Mouse (Mus musculus) heart, adult 2 months (tissue): Measurements from ENCODE around the gene Nceh1. TPM values are rescaled to one million over a fixed set of nuclear protein-coding genes. Genes with fewer than 3 reads are reported as not detected.
"Not testable (repeated sequence)": the region's sequence is repeated elsewhere in the genome, so short reads cannot be mapped to it uniquely, and the experiment has no call there.

Experiments
- DNase-seq, 2 experiments: peaks; one replicate each; pipeline ENCODE4 v3.0.0; 2021
- H3K27ac ChIP-seq: fragments of 200-600 bp; 2 replicates; pipeline ENCODE4 v1.8.1; 2022
- H3K27me3 ChIP-seq: fragments of 200-500 bp; 2 replicates; pipeline ENCODE4 v1.6.1; 2012; ENCODE audit warnings: mild to moderate bottlenecking, low read length, inconsistent platforms, mixed read lengths; ENCODE audit not compliant: control insufficient read depth, insufficient read depth
- H3K36me3 ChIP-seq: fragments of 200-500 bp; 2 replicates; pipeline ENCODE4 v1.6.1; 2012; ENCODE audit warnings: low read length, inconsistent platforms; ENCODE audit not compliant: control insufficient read depth, insufficient read depth
- H3K4me1 ChIP-seq: fragments of 200-500 bp; 2 replicates; pipeline ENCODE4 v1.6.1; 2011; ENCODE audit warnings: low read length; ENCODE audit not compliant: control insufficient read depth, insufficient read depth
- H3K4me3 ChIP-seq: fragments of 200-600 bp; 2 replicates; pipeline ENCODE4 v1.8.1; 2022
- H3K79me2 ChIP-seq: fragments of 200-500 bp; replicated peaks from 2 replicates; pipeline ENCODE4 v1.6.1; 2012; ENCODE audit warnings: mild to moderate bottlenecking, inconsistent platforms, low read length, moderate library complexity, mixed read lengths; ENCODE audit not compliant: control insufficient read depth, insufficient read depth
- H3K9ac ChIP-seq: fragments of 200-500 bp; 2 replicates; pipeline ENCODE4 v1.6.1; 2012; ENCODE audit warnings: low read depth, mild to moderate bottlenecking, control low read depth, inconsistent platforms, low read length, mixed read lengths
- CTCF ChIP-seq: fragments of 200-600 bp; IDR thresholded peaks from 2 replicates; pipeline ENCODE4 v1.8.1; 2022; ENCODE audit warnings: antibody characterized with exemption, mild to moderate bottlenecking, moderate library complexity
- EP300 ChIP-seq: fragments of 200-500 bp; IDR thresholded peaks from 2 replicates; pipeline ENCODE4 v1.6.1; 2011; ENCODE audit warnings: low read depth, low read length, control low read depth; ENCODE audit not compliant: insufficient read depth
- POLR2A ChIP-seq: fragments of 200-500 bp; IDR thresholded peaks from 2 replicates; pipeline ENCODE4 v1.6.1; 2011; ENCODE audit warnings: mild to moderate bottlenecking, low read depth, low read length, control low read depth; ENCODE audit not compliant: insufficient read depth
- WGBS: fragments of 180-500 bp; shearing (Covaris S2); methylation state at CpG from one replicate; pipeline ENCODE4 v1.1.7; 2018; 5-methylcytosine and 5-hydroxymethylcytosine counted together
- intact Hi-C: fragments of 180-260 bp; cut with DNase I; formaldehyde crosslinking; loops from one replicate; pipeline ENCODE4 v1.15.1; 2025
- polyA plus RNA-seq: library from polyadenylated mRNA; depleted of rRNA; stranded (reverse); fragments of >200 nt; gene quantifications from 2 replicates; pipeline ENCODE4 v1.2.3, GENCODE M21; 2012
- total RNA-seq, 2 experiments: library from RNA; stranded (reverse); gene quantifications; 2 replicates each; pipeline ENCODE4 v1.2.3; 2021

The Nceh1 gene
- total and polyA plus RNA-seq, 3 experiments = 81.3 to 233 (median 201) TPM

GRCm38 (mm10) chr3:27269151-27269550, 86.4 kb downstream of the Nceh1 start:
- Histone ChIP-seq H3K36me3 (no peaks in the 10 kb centered on the region), H3K4me3 (no peak overlapping the region), H3K27ac (peak overlapping the region; percentile 51; the same call in 1 of the 2 replicates), H3K9ac (no peak overlapping the region), H3K79me2 (no peaks in the 10 kb centered on the region), H3K27me3 (no peaks in the 10 kb centered on the region), H3K4me1 (peaks cover 9% of the 10 kb centered on the region)
- no peak for TF ChIP-seq POLR2A
- TF ChIP-seq CTCF = no peak
- no peak for TF ChIP-seq EP300
- intact Hi-C loops = no loop called here
- DNase-seq = no peak
- WGBS = 39% methylated on average over 4 of the region's 4 CpGs

DNA sequence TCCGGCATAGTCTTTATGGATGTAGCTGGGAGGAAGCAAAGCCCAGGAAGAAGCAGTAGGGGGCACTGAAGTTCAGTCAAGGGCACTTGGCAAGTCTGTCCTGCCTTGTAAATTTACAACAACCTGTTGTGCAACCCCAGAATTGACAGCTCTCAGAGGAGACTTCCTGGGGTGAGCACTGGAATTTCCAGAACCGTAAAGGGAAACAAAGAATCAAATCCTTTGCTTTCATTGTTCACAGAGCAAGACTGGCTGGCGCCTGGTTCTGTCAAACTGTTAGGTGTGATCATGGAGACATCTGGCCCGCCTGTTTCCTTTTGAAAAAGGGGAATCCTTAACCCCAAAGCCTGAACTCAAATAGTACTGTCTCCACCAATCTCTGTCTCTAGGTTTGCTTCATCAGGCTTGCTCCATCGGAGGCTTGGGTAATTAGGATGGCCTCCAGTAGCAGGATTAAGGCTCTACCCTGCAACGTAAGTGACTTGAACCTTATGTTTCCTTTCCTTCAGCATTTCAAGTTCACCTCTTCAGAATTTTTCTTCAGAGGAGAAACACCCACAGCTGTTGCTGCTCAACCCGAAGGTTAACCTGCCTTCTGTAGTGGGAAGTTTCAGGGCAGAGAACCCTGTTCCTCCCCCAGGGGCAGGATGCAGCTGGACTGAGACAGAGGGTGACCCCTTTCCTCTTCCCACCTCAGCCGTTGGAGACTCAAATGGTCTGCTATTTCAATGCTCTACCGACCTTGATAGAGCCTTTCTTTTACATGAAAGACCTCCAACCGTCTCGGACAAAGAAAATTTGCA, 87.6 kb downstream of the Nceh1 start:
- Histone ChIP-seq H3K27ac (peak overlapping the region; percentile 80), H3K9ac (peak overlapping the region; percentile 45), H3K36me3 (no peaks in the 10 kb centered on the region), H3K79me2 (no peaks in the 10 kb centered on the region), H3K4me3 (peak overlapping the region; percentile 22), H3K4me1 (peaks cover 9% of the 10 kb centered on the region), H3K27me3 (no peaks in the 10 kb centered on the region)
- TF ChIP-seq POLR2A (peak; percentile 24; the same call in 1 of the 2 replicates), EP300 (peak; percentile 81; the same call in 1 of the 2 replicates), CTCF (peak; percentile 83)
- 27% methylated on average over 11 of the region's 11 CpGs for WGBS
- peak; percentile 55 to 73 for DNase-seq
- intact Hi-C loops = loop anchor here (1.0 to 2.0 kb wide), 3 partner anchors 50 to 75 kb away; no protein-coding TSS in a partner anchor

GRCm38 (mm10) chr3:27272926-27273745, 90.4 kb downstream of the Nceh1 start:
- WGBS = 39% methylated on average over 7 of the region's 7 CpGs
- intact Hi-C loops = no loop called here

DNA sequence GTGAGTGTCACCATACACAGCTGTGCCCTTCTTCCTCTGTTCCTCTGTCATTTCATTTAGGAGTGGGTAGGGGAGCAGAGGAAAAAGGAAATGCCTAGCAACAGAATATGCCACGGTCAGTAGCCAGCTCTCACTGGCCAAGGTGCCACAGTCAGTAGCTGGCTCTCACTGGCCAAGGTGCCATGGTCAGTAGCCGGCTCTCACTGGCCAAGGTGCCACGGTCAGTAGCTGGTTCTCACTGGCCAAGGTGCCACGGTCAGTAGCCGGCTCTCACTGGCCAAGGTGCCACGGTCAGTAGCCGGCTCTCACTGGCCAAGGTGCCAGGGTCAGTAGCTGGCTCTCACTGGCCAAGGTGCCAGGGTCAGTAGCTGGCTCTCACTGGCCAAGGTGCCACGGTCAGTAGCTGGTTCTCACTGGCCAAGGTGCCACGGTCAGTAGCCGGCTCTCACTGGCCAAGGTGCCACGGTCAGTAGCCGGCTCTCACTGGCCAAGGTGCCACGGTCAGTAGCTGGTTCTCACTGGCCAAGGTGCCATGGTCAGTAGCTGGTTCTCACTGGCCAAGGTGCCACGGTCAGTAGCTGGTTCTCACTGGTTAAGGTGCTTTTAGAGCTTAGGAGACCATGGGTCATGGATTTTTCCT, 96.6 kb downstream of the Nceh1 start:
- peaks cover 12% of the 10 kb centered on the region for H3K4me1 ChIP-seq
- peak overlapping the region; percentile 78 for H3K27ac ChIP-seq
- intact Hi-C loops, H3K4me3 ChIP-seq, H3K9ac ChIP-seq, DNase-seq, H3K27me3 ChIP-seq, H3K79me2 ChIP-seq, H3K36me3 ChIP-seq: not testable (repeated sequence)
- 96% methylated on average over 14 of the region's 14 CpGs for WGBS

More at GRCm38 (mm10) chr3:27272926-27273745, 90.4 kb downstream of the Nceh1 start:
- Histone ChIP-seq H3K36me3 (no peaks in the 10 kb centered on the region), H3K27ac (peak overlapping the region; percentile 78), H3K9ac (peak overlapping the region; percentile 72), H3K4me3 (no peak overlapping the region), H3K27me3 (no peaks in the 10 kb centered on the region), H3K4me1 (peaks cover 5% of the 10 kb centered on the region), H3K79me2 (no peaks in the 10 kb centered on the region)
- TF ChIP-seq POLR2A = no peak
- TF ChIP-seq CTCF = no peak
- TF ChIP-seq EP300 = no peak
- DNase-seq = peak in 1 of 2 experiments; percentile 7

DNA sequence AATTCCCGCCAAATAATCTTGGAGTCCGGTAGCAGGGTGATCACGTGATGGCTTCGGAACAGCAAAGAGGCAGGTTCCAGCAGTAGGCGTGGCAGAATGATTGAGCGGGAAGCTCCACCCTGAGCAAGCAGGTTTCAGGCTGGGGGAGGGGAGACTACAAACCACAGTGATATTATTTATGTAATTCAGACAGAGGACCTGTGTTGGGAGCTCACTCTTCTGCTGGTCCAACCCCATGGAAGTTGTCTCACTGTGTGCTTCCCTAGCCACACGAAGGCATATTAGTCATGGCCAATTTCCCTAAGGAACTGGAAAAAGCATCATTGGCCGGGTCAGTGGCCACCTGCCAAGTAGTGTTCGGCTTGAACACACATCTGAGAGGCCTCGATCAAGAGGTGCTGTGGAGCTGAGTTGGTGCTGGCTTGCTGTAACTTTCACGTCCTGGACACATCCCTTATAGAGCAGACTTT, 97.5 kb downstream of the Nceh1 start:
- no peaks in the 10 kb centered on the region for H3K79me2 ChIP-seq
- H3K4me1 ChIP-seq = peaks cover 12% of the 10 kb centered on the region
- DNase-seq = peak; percentile 66 to 69
- H3K4me3 ChIP-seq = peak overlapping the region; percentile 29; the same call in 1 of the 2 replicates
- 28% methylated on average over 11 of the region's 11 CpGs for whole genome bisulfite sequencing
- H3K27me3 ChIP-seq = no peaks in the 10 kb centered on the region
- peak overlapping the region; percentile 78 for H3K27ac ChIP-seq
- intact Hi-C loops = no loop called here
- no peak overlapping the region for H3K9ac ChIP-seq
- TF ChIP-seq CTCF (no peak), POLR2A (no peak), EP300 (no peak)
- no peaks in the 10 kb centered on the region for H3K36me3 ChIP-seq
